Comparison of ENCODE assay signal across 9 mouse cellular contexts in the genomic region with DNA sequence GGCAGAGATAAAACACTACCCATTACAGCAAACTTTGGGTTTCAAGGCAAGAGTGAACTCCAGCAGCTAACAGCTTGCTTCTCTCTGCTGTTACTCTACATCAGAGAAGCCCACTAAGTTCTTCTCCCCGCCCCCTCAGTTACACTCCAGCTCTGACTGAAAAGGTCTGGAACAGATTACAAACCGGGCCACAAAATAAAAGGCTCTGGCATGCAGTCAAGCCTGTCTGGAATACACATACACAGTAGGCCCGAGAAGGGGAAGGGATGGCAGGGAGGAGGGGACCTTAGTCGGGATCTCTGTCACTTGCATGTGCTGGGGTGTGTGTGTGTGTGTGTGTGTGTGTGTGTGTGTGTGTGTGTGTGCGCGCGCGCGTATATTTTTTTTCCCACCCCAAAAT. TPM values are rescaled to one million over a fixed set of nuclear protein-coding genes. Genes with fewer than 3 reads are reported as not detected.
DNase-seq lines count a peak whose midpoint lies in the region; ATAC-seq lines count a peak whose summit lies in the region.
"Had no signal": no experiment of that assay in that cellular context is flagged by ENCODE, and none has a peak within 500 bp of the region (broad histone marks: within the 10 kb centered on the region; RNA-seq: fewer than 3 reads in every experiment).

No protein-coding gene starts in this region.

- no peak overlapping the region for H3K9ac ChIP-seq in forebrain, embryonic 15.5 days (replicated peaks)
- no peak overlapping the region for H3K9ac ChIP-seq in midbrain, embryonic 16.5 days (ENCODE audit: low read depth, low read length)

- DNase-seq in Muller cell, postnatal 12 days (ENCODE audit: inconsistent ontology term) = peak; percentile 63
- peak; percentile 62 for DNase-seq in brain, adult 2 months (ENCODE audit: low read depth, low spot score)
- peak; percentile 78 to 84 for DNase-seq in heart, postnatal 10 days
- peak; percentile 45 to 65 for DNase-seq in layer of hippocampus, postnatal 10 days (ENCODE audit: low spot score in 2 of 2)

- peaks cover 36% of the 10 kb centered on the region for H3K4me1 ChIP-seq in forebrain, embryonic 15.5 days
- peaks cover 7% of the 10 kb centered on the region for H3K4me1 ChIP-seq in midbrain, embryonic 16.5 days (ENCODE audit: control insufficient read depth, insufficient read depth, low read length)

- no peaks in the 10 kb centered on the region for H3K9me3 ChIP-seq in forebrain, embryonic 15.5 days
- H3K9me3 ChIP-seq in midbrain, embryonic 16.5 days (replicated peaks; ENCODE audit: control insufficient read depth, low read length, poor library complexity, severe bottlenecking) = no peaks in the 10 kb centered on the region

- ATAC-seq in forebrain, embryonic 15.5 days (replicated peaks) = peak; percentile 87
- peak; percentile 76 for ATAC-seq in midbrain, embryonic 16.5 days
- ATAC-seq in CD4-positive, CD25-positive, alpha-beta regulatory T cell, adult 4 months = no peak
- ATAC-seq in activated CD4-positive, CD25-positive, alpha-beta regulatory T cell, adult 4 months = no peak

- no peaks in the 10 kb centered on the region for H3K36me3 ChIP-seq in forebrain, embryonic 15.5 days
- no peaks in the 10 kb centered on the region for H3K36me3 ChIP-seq in midbrain, embryonic 16.5 days (ENCODE audit: control insufficient read depth, insufficient read depth, low read length)

- intact Hi-C loops in heart, postnatal 10 days (cut with DNase I) = loop anchor here (5.0 kb wide), 1 partner anchor 42 kb away; a partner anchor contains a TSS

- 47% methylated on average over 9 of the region's 9 CpGs for WGBS in forebrain, embryonic 15.5 days
- 48% methylated on average over 9 of the region's 9 CpGs for WGBS in midbrain, embryonic 16.5 days

- H3K27me3 ChIP-seq in forebrain, embryonic 15.5 days = no peaks in the 10 kb centered on the region
- H3K27me3 ChIP-seq in midbrain, embryonic 16.5 days (ENCODE audit: control insufficient read depth, insufficient read depth, low read depth, low read length) = no peaks in the 10 kb centered on the region

- no peak overlapping the region for H3K4me3 ChIP-seq in forebrain, embryonic 15.5 days
- H3K4me3 ChIP-seq in midbrain, embryonic 16.5 days (ENCODE audit: low read depth, low read length) = no peak overlapping the region

- H3K27ac ChIP-seq in forebrain, embryonic 15.5 days (replicated peaks) = peak overlapping the region; percentile 67
- H3K27ac ChIP-seq in midbrain, embryonic 16.5 days (ENCODE audit: low read length) = peak overlapping the region; percentile 26; the same call in 1 of the 2 replicates
- H3K27ac ChIP-seq: macrophage had no signal

- no peak overlapping the region for H3K4me2 ChIP-seq in forebrain, embryonic 15.5 days (replicated peaks)
- no peak overlapping the region for H3K4me2 ChIP-seq in midbrain, embryonic 16.5 days (ENCODE audit: low read length)

RNA-seq across cellular contexts. Expression of a gene that starts 44.0 kb away (rescaled TPM):
- polyA plus RNA-seq in forebrain, embryonic 15.5 days (2015; fragmentation: Nextera tagmentation; extraction: Ambion mirVana) = 8.9 and 9.0 TPM in 2 replicates
- total RNA-seq in heart, postnatal 10 days (2021) = 10 to 100 TPM; 63.6 to 70.5 TPM
- 10 to 100 TPM; 14.8 to 16.3 TPM for total RNA-seq in layer of hippocampus, postnatal 10 days (2021)
- 5.3 and 5.4 TPM in 2 replicates for polyA plus RNA-seq in midbrain, embryonic 16.5 days (2015; fragmentation: Nextera tagmentation; extraction: Ambion mirVana)
- not detected for polyA plus RNA-seq in CD4-positive, CD25-positive, alpha-beta regulatory T cell, adult 4 months (2017; shearing (Covaris generic))
- polyA plus RNA-seq in activated CD4-positive, CD25-positive, alpha-beta regulatory T cell, adult 4 months (2017; shearing (Covaris generic)) = not detected

Comparison
In these comparisons a context has a peak if more than half of its experiments do, and no peak if none do; other contexts are left out.
1. ATAC-seq: peak in forebrain, embryonic 15.5 days (single experiment) and midbrain, embryonic 16.5 days (single experiment); none in CD4-positive, CD25-positive, alpha-beta regulatory T cell, adult 4 months (single experiment) and activated CD4-positive, CD25-positive, alpha-beta regulatory T cell, adult 4 months (single experiment).
2. Peak in every context shown above with its lines, with median percentiles within 50 percentile points of each other: DNase-seq.